12 mouse cellular contexts compared by ENCODE assay signal in genomic region chr2:101781357-101781777, GRCm38 (mm10).
DNase-seq lines count a peak whose midpoint lies in the region; ATAC-seq and TF ChIP-seq lines count a peak whose summit lies in the region.
"Had no signal": no experiment of that assay in that cellular context is flagged by ENCODE, and none has a peak within 500 bp of the region (broad histone marks: within the 10 kb centered on the region; RNA-seq: fewer than 3 reads in every experiment).

No protein-coding gene starts in this region.

- H3K4me2 ChIP-seq in forebrain, postnatal 0 days (ENCODE audit: low read depth): no peak overlapping the region
- H3K4me2 ChIP-seq in forebrain, embryonic 16.5 days (ENCODE audit: low read length): no peak overlapping the region
- no peak overlapping the region for H3K4me2 ChIP-seq in lung, postnatal 0 days (replicated peaks; ENCODE audit: low read depth, low read length)

- no peaks in the 10 kb centered on the region for H3K4me1 ChIP-seq in forebrain, postnatal 0 days (ENCODE audit: insufficient read depth)
- H3K4me1 ChIP-seq in forebrain, embryonic 16.5 days (replicated peaks; ENCODE audit: control insufficient read depth, insufficient read depth, low read length): no peaks in the 10 kb centered on the region
- no peaks in the 10 kb centered on the region; the same call in 1 of the 2 replicates for H3K4me1 ChIP-seq in lung, postnatal 0 days (ENCODE audit: insufficient read depth, low read depth, low read length)

- no peak for DNase-seq in forebrain, postnatal 0 days
- DNase-seq in lung, postnatal 0 days (ENCODE audit: low spot score): peak; percentile 77
- DNase-seq in lung, postnatal 10 days: no peak
- no peak for DNase-seq in thymus, postnatal 14 days
- no peak for DNase-seq in urinary bladder, postnatal 14 days (ENCODE audit: low spot score)
- DNase-seq: adrenal gland, postnatal 25 days; cerebellum, postnatal 14 days had no signal

- H3K4me3 ChIP-seq in forebrain, postnatal 0 days (ENCODE audit: low read depth, low read length): no peak overlapping the region
- no peak overlapping the region for H3K4me3 ChIP-seq in forebrain, embryonic 16.5 days (replicated peaks; ENCODE audit: low read length)
- H3K4me3 ChIP-seq in lung, postnatal 0 days (ENCODE audit: low read depth, low read length): no peak overlapping the region

- peak; percentile 79 for ATAC-seq in forebrain, postnatal 0 days
- no peak for ATAC-seq in forebrain, embryonic 16.5 days
- peak; percentile 68 for ATAC-seq in lung, postnatal 0 days
- ATAC-seq in granulocyte monocyte progenitor cell, adult 5-6 weeks (replicated peaks; ENCODE audit: poor library complexity, severe bottlenecking): peak; percentile 95
- peak; percentile 88 for ATAC-seq in monocyte, adult 5-6 weeks (replicated peaks; ENCODE audit: insufficient number of reproducible peaks, low FRiP score, low TSS enrichment, poor library complexity, severe bottlenecking)
- ATAC-seq: Patski had no signal

- 74% methylated on average over 4 of the region's 4 CpGs for WGBS in forebrain, postnatal 0 days
- WGBS in forebrain, embryonic 16.5 days: 68% methylated on average over 4 of the region's 4 CpGs
- 54% methylated on average over 4 of the region's 4 CpGs for WGBS in lung, postnatal 0 days

- no peaks in the 10 kb centered on the region for H3K27me3 ChIP-seq in forebrain, postnatal 0 days (ENCODE audit: insufficient read depth, low read length)
- no peaks in the 10 kb centered on the region for H3K27me3 ChIP-seq in forebrain, embryonic 16.5 days (replicated peaks; ENCODE audit: control insufficient read depth, insufficient read depth, low read length)
- H3K27me3 ChIP-seq in lung, postnatal 0 days (replicated peaks; ENCODE audit: insufficient read depth, low read length): no peaks in the 10 kb centered on the region
- H3K27me3 ChIP-seq: Patski had no signal

- peak; percentile 54 for TF ChIP-seq EP300 in lung, postnatal 0 days (IDR thresholded peaks at IDR 0.05)

- no peak overlapping the region for H3K9ac ChIP-seq in forebrain, postnatal 0 days
- no peak overlapping the region for H3K9ac ChIP-seq in forebrain, embryonic 16.5 days (replicated peaks; ENCODE audit: low read depth, low read length)
- H3K9ac ChIP-seq in lung, postnatal 0 days (replicated peaks; ENCODE audit: low read depth): no peak overlapping the region

- TF ChIP-seq CTCF in forebrain, postnatal 0 days (IDR thresholded peaks at IDR 0.05; ENCODE audit: low read depth): no peak
- no peak for TF ChIP-seq CTCF in lung, postnatal 0 days (IDR thresholded peaks at IDR 0.05)

- H3K36me3 ChIP-seq in forebrain, postnatal 0 days (ENCODE audit: insufficient read depth): no peaks in the 10 kb centered on the region
- H3K36me3 ChIP-seq in forebrain, embryonic 16.5 days (ENCODE audit: control insufficient read depth, insufficient read depth): no peaks in the 10 kb centered on the region
- H3K36me3 ChIP-seq in lung, postnatal 0 days (ENCODE audit: insufficient read depth, low read length): no peaks in the 10 kb centered on the region

- H3K9me3 ChIP-seq in forebrain, postnatal 0 days (ENCODE audit: low read length): no peaks in the 10 kb centered on the region
- H3K9me3 ChIP-seq in forebrain, embryonic 16.5 days (ENCODE audit: control insufficient read depth, low read length): no peaks in the 10 kb centered on the region
- H3K9me3 ChIP-seq in lung, postnatal 0 days (ENCODE audit: low read length): no peaks in the 10 kb centered on the region

- H3K27ac ChIP-seq in forebrain, postnatal 0 days (ENCODE audit: low read depth, low read length): no peak overlapping the region
- no peak overlapping the region for H3K27ac ChIP-seq in forebrain, embryonic 16.5 days (ENCODE audit: low read length)
- H3K27ac ChIP-seq in lung, postnatal 0 days (ENCODE audit: low read length): no peak overlapping the region
- H3K27ac ChIP-seq: kidney, postnatal 0 days had no signal
